Mouse (Mus musculus) gastrocnemius, postnatal 36 days (tissue): Measurements from ENCODE around the gene Negr1. TPM values are rescaled to one million over a fixed set of nuclear protein-coding genes. Genes with fewer than 3 reads are reported as not detected.

ENCODE experiments used
- DNase-seq, 2 experiments: peaks; one replicate each; pipeline ENCODE4 v3.0.0; 2022
- intact Hi-C: fragments of 180-260 bp; cut with DNase I; formaldehyde crosslinking; loops from one replicate; pipeline ENCODE4 v1.15.1; 2025
- long read RNA-seq, 2 experiments: library from polyadenylated mRNA; stranded (forward); transcript quantifications; one replicate each; pipeline ENCODE4 v2.0.0; 2021
- total RNA-seq, 2 experiments: library from RNA; stranded (reverse); gene quantifications; 2 replicates each; pipeline ENCODE4 v1.2.3; 2021

Negr1 gene
- total RNA-seq, result under 1 TPM; 0.42 to 0.54 TPM
- long read RNA-seq, experiment 1, result 0 reads
- long read RNA-seq, experiment 2, partial matches to known transcripts, result 0 of 1 reads
- long read RNA-seq, experiment 2, other reads (novel, unspliced or antisense), result 1 of 1 reads

DNA sequence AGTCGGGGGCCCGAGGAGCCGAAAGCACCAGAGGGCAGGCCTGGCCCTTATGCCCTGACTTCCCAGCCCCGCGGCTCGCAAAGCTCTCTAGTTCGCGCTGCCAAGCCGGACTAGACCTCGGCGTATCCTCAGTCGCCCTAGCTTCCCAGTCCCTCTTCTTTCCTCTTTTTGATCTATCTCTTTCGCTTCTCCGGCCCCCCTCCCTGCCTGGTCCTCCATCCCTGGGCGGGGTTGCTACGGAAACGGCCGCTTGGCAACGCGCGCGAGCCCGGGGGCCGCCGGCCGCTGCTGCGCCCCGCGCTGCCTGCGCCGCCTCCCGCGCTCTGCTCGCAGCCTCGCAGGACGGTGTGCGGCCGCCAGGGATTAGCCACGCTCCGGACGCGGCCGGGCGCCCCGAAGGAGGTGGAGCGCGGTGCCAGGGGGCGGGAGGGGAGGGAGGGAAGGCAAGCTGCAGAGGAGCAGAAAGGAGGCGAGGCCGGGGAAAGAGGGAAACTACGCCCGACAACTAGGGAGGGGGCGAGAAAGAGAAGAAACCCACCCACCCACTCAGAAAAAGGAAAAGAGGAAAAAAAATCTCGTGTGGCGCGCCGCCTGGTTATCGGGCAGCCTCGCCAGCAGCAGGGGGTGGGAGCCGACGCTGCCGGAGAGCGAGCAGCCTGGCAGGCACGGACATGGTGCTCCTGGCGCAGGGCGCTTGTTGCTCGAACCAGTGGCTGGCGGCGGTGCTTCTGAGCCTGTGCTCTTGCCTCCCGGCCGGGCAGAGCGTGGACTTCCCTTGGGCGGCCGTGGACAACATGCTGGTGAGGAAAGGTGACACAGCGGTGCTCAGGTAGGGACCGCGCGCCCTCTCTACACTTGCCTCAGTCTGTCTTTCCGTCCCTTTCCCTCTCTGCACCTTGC lies at the start of gene Negr1:
Negr1 (plus strand) TSS at position 271 of the 900 bp plus-strand sequence.
- peak; percentile 51 to 53 for DNase-seq
- intact Hi-C loops, result no loop called here

DNA sequence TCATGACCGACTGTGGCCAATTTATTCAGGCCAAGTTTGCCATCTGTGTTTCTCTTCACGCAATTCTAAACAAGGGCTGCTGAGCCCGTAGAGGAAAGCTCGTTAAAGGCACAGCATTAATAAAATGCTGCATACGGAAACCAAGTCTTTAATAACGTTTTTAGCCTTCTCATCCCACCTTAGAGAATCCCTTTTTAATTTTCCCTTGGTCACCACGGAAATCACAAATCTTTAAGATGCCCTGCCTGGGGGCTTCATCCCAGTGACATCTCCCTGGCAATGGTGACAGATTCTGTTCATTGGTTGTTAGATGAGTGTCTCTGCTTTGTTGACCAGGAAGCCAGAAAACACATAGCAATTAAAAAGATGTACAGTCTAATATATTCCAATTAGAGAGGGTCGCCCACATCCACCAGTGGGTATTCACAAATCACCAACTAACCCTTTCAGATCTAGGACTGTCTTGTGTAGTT lies 35.1 kb upstream of the Negr1 start:
- intact Hi-C loops, result no loop called here
- no peak for DNase-seq

DNA sequence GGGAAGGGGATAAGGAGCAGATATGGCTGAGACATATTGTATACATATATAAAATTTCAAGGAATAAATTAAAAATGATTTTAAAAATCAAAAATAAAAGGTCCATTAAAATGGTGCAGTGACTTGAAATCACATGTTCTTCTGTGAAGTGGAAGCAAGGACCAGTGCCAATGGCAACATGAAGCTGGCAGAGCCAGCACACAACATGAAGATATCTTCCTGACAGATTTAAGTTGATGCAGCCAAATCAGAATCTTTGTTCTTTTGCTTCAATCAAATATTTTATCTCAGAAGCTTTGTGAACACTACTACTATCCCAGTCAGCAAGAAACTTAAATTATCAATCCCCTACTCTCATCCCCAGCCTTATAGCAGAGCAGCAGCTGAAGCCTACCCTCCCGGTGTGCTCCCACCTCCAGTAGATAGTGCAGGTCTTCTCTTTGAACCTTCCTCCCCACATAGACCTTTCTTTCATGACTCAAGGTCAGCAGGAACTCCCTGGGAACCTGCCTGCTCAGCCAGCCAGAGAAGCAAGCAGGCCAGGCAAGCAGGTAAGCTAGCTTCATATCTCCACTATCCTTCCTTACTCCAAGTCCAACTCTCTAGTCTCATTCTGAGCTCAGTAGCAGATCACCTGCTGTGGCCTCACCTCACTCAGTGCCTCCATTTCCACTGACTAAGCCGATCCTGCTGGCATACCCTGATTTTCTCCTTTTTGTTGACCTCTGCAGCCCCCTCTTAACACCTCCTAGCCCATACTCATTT lies 34.2 kb upstream of the Negr1 start:
- no peak for DNase-seq
- intact Hi-C loops, result no loop called here

- intact Hi-C loops, result no loop called here
- no peak for DNase-seq
Observed at GRCm38 (mm10) chr3:156559441-156559825, 2.2 kb upstream of the Negr1 start.

DNA sequence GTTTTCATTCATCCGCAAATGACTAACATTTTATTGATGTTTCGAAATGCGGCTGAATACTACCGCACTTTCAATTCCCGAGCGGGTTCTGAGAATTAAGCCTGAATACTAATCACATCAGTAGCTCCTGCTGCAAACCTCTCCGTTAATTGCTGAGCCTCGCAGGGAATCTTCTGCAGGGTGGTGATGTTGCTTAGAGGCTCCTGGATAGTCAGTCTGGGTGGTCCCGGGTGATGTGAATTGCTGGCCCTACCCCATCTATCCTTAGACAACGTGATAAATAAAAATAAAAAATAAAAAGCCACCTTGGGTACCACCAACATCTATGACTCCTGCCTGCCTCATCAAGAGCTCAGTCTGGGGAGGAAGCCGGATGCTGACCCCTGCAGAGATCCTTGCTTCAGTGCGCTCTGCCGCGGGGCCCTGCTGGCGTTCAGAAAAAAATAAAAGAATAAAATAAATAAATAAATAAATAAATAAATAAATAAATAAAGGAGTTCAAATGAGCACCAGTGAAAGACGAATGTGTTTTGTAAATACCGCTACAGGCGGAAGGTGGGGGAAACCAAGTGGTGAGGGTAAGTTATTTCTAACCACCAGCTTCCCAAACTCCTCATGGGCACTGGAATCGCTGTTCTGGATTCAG lies 1.6 kb upstream of the Negr1 start:
- intact Hi-C loops, result no loop called here
- DNase-seq, result no peak

- peak; percentile 51 to 61 for DNase-seq
- intact Hi-C loops, result no loop called here
Observed at GRCm38 (mm10) chr3:156560766-156561165, 828 bp upstream of the Negr1 start.

GRCm38 (mm10) chr3:156562424-156562785 lies 811 bp downstream of the Negr1 start:
- intact Hi-C loops, result no loop called here
- DNase-seq, result peak in 1 of 2 experiments; percentile 13

- no peak for DNase-seq
- intact Hi-C loops, result no loop called here
Observed at GRCm38 (mm10) chr3:156562796-156563195, 1.2 kb downstream of the Negr1 start.

GRCm38 (mm10) chr3:156563353-156563752 lies 1.8 kb downstream of the Negr1 start:
- no peak for DNase-seq
- intact Hi-C loops, result no loop called here

DNA sequence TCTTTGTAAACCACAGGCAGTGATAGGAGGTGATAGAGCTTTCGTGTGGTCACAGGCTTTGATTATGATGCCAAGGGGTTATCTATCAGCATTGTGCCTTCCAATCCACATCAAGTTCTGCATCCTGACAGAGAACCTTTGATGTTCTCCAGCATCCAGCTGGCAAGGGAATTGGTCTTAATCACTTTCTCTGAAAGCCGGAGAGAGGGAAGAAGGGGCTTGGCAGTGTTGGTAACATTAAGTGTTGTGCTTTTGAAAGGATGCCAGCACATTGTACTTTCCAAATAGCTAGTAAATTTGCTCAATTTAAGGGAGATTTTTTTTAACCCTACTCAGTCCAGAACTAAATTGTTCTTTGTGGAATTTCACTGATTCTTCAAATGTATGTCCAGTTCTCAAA lies 11.9 kb downstream of the Negr1 start:
- intact Hi-C loops, result no loop called here

GRCm38 (mm10) chr3:156576292-156576691 lies 14.7 kb downstream of the Negr1 start:
- intact Hi-C loops, result loop anchor here (2.0 kb wide), 1 partner anchor 51 kb away; no protein-coding TSS in a partner anchor
- DNase-seq, result no peak

More for the DNA sequence above, 11.9 kb downstream of the Negr1 start:
- no peak for DNase-seq

GRCm38 (mm10) chr3:156590612-156591011 lies 29.0 kb downstream of the Negr1 start:
- DNase-seq, result no peak

GRCm38 (mm10) chr3:156591125-156591524 lies 29.5 kb downstream of the Negr1 start:
- intact Hi-C loops, result no loop called here
- no peak for DNase-seq

More at GRCm38 (mm10) chr3:156590612-156591011, 29.0 kb downstream of the Negr1 start:
- intact Hi-C loops, result no loop called here

GRCm38 (mm10) chr3:156606846-156607245 lies 45.3 kb downstream of the Negr1 start:
- DNase-seq, result no peak
- intact Hi-C loops, result no loop called here

- no peak for DNase-seq
- intact Hi-C loops, result no loop called here
Observed at GRCm38 (mm10) chr3:156619921-156620320, 58.3 kb downstream of the Negr1 start.

DNA sequence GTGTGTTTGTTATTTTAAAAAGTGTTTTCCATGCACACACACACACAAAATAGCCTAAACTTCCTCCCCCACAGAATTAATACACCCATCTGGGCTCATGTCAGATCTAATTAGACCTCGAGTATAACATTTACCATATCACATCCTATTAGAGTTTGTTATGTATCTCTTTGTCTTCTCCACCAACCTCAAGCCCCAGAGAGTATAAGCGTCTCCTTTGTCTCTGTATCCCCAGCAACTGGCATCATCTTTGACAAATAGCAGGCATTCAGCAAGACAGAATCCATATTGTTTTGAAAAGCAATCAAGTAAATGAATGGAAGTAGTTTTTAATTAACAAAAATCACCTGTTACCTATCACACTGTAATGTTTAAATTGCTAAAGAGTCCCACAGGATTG lies 67.0 kb downstream of the Negr1 start:
- DNase-seq, result no peak

GRCm38 (mm10) chr3:156632942-156633341 lies 71.3 kb downstream of the Negr1 start:
- intact Hi-C loops, result no loop called here
- no peak for DNase-seq

More for the DNA sequence above, 67.0 kb downstream of the Negr1 start:
- intact Hi-C loops, result no loop called here

GRCm38 (mm10) chr3:156639382-156639781 lies 77.8 kb downstream of the Negr1 start:
- DNase-seq, result no peak
- intact Hi-C loops, result no loop called here

GRCm38 (mm10) chr3:156643710-156644363 lies 82.2 kb downstream of the Negr1 start:
- intact Hi-C loops, result no loop called here

GRCm38 (mm10) chr3:156648378-156648777 lies 86.8 kb downstream of the Negr1 start:
- no peak for DNase-seq
- intact Hi-C loops, result no loop called here

More at GRCm38 (mm10) chr3:156643710-156644363, 82.2 kb downstream of the Negr1 start:
- no peak for DNase-seq
